Mouse (Mus musculus) adipose tissue, adult 10 weeks (tissue): Measurements from ENCODE around the gene Dpp4. TPM values are rescaled to one million over a fixed set of nuclear protein-coding genes. Genes with fewer than 3 reads are reported as not detected.

Experiments
- polyA plus RNA-seq: library from polyadenylated mRNA; stranded (reverse); fragments of 350-450 nt; fragmentation: Illumina TruSeq; extraction: RNeasy Lipid Tissue Mini Kit (QIAGEN cat#74804); gene quantifications from one replicate; pipeline ENCODE4 v1.2.3, GENCODE M21; 2014; ENCODE audit warnings: low read depth, low replicate concordance

The Dpp4 gene
- polyA plus RNA-seq: 41.4 TPM

DNA sequence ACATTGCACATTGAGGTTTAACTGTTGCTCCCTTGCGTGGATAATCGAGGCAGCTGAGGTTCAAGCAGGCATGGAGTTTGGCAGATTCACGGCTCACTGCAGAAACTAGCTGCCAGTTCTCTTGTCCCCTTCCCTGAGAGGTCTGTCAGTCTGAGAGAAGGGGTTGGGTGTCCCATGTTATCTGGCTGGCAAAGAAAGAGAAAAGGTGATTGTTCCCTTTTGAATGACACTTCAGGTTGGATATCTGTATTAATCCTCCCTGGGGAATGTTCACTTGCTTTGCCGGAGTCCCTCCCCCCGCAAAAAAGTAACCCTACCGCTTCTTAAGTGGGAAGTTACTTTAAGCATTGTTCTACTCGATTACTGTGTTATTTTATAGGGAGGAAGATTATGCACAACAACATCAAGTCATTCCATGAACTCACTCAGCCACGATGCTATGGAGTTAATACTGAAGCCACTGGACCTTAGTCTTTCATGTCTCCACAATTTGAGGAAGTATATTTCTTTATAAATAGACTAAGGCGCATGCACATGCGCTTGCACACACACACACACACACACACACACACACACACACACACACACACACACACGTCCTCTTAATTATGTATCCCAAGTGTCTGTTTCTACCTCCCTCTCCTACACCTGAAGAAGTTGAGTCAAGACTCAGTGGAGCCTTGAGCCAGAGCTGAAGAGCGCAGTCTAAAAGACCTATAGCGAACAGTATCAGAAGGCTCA lies at the start of gene Dpp4:
Gene Dpp4 (minus strand): TSS at position 151 of the 741 bp plus-strand sequence.

Other genes starting within 250 kb of the Dpp4 start
- gene Gcg, start 71.4 kb upstream of the Dpp4 start, polyA plus RNA-seq: not detected
- gene Fap, start 161.8 kb upstream of the Dpp4 start, polyA plus RNA-seq: 4.1 TPM
- 7.7 TPM for gene Ifih1, start 234.0 kb upstream of the Dpp4 start, polyA plus RNA-seq